Mouse (Mus musculus): ENCODE results near the gene Zfp36l2.
"Not testable (repeated sequence)": the region's sequence is repeated elsewhere in the genome, so short reads cannot be mapped to it uniquely, and the experiment has no call there.

Zfp36l2 gene

DNA sequence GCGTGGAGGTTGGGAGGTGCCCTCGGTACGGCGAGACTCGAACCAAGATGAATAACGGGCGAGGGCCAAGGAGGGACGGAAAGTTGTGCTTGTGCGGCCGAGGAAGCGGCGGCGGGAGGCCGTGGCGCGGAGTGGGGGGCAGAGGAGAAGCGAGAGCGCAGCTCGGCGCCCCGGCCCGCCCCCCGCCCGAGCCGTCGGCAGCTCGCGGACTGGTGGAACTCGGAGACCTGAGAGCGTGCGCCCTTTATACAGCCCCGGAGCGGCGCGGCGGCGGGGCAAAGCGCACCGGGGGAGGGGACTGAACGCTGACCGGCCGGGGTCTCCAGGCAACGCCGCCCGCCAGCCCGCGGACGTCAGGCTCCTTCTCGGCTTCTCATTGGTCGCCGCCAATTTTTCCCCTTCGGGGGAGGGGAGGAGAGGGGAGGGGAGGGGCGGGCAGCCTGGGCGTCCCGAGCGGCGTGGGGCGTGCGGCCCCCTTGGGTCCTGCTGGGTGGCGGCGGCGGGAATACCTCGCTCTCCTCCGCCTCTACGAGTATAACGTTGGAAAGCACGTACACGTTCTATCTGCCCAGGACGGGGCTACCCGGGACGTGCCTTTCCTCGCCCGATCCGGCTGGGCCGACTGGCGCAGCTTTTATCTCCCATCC lies at the start of gene Zfp36l2:
Gene Zfp36l2 (minus strand): TSS at position 221 of the 647 bp plus-strand sequence.
- DNase-seq = peak; percentile 38 to 56

DNA sequence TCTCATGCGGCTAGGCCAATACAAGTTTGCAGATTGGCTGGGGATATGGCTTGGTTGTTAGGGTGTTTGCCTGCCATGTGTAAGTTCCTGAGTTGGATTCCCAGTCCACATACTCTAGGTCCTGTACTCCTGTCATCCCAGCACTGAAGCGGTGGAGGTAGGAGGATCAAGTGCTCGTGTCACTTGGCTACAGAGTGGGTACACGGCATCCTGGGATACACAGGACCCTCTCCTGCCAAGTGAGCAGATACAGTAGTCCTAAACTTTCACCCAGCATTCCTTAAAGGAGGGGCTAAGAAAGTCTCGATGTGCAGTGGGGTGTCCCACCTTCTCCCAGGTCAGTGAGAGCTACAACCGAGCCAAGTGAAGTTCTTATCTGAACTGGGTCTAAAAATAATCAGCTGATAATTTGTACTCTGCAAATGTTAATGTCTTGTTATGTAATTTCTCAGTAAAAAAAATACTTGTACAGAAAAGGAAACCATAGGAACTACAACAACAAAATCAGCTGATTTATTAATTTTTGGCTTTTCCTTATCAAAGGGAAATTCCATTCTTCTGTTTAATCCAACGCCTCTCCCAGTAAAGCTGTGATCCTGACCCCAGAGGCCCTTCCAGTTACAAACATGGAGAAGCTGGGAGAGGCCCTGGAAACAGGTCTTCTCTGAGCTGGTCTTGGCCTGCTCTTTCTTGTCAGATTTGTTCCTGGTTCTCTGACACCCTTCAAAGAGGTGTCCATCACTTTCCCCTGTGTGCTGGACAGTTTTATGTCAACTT lies 49.2 kb upstream of the Zfp36l2 start:
- DNase-seq = no peak

DNA sequence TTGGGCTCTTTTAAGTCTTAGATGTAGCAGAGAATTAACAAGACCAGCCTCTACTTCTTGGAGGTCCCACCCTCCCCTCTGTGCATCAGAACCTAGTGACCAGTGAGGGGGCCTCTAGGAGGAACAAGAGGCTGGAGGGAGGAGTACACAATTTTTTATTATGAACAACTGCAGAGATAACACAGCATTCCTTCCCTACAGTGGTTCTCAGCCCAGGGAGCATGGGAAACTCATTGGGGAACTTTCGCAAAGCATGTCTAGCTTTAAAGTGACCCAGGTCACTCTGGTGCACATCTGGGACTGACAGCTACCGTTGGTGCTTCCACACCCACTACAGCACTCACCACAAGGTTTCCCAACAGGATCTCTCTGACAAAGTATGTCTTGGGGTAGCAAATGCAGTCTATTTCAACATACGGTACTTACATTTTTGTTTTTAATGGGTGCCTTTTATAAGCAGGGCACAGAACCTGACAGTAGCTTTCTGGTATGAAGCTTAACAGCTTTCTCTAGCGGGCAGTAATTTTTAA lies 47.7 kb upstream of the Zfp36l2 start:
- DNase-seq = no peak

DNA sequence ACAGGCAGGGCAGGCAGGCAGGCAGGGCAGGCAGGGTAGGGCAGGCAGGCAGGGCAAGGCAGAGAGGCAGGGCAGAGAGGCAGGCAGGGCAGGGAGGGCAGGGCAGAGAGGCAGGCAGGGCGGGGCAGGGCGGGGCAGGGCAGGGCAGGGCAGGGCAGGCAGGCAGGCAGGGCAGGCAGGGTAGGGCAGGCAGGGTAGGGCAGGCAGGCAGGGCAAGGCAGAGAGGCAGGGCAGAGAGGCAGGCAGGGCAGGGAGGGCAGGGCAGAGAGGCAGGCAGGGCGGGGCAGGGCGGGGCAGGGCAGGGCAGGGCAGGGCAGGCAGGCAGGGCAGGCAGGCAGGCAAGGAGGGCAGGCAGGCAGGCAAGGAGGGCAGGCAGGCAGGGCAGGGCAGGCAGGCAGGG lies 47.0 kb upstream of the Zfp36l2 start:
- not testable (repeated sequence) for DNase-seq

DNA sequence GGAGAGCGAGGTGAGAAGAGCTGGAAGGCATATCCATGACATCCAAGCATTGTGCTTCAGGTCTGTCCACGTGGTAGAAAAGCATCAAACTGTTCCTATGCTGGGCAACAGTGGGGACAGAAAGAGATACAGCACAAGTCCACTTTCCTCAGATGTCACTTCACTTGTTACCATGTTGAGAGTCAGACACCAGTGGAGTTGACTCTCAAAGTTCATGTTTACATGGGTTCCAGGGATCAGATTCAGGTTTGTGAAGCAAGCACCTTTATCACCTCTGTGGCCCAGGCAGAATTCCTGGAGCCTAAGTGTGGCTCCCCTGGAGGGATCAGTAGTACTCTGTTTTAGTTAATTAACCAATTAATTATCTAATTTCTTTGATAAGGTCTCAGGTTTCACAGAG lies 46.0 kb upstream of the Zfp36l2 start:
- no peak for DNase-seq

DNA sequence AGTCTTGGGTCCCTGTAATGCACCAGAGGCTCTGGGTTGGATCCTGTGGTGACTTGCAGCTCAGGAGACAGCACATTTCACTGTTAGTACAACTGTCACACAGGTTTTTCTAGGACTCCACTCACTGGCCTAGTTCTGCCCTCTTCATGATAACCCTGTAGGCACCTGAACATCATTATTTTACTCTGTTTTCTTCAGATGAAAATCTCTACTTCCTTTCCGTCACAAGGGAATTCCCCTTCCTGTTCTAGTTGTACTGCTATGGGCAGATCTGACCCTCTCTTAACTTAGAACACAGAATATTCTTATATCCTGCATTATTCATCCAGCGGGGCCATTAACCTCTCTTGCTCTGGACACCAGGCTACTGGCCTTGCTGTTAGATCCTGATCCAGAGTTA lies 43.6 kb upstream of the Zfp36l2 start:
- DNase-seq = no peak

DNA sequence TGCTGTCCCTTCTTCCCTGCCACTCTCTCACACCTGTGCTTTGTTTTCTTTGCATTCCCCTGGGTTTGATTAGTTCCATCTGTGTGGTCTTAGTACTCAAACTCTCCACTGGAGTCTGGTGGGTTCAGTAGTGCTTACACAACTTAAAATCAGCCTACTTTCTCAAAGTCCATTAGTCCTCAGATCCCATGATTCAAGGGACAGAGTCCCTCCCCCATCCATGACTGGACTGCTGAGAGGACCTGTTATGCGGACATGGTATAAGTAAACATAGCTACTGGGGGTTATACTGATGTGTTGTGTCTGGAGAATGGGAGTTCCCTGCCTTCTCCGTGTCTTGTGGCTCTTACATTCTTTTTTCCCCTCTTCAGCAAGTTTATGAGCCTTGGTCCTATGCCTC lies 40.5 kb upstream of the Zfp36l2 start:
- DNase-seq = no peak

DNA sequence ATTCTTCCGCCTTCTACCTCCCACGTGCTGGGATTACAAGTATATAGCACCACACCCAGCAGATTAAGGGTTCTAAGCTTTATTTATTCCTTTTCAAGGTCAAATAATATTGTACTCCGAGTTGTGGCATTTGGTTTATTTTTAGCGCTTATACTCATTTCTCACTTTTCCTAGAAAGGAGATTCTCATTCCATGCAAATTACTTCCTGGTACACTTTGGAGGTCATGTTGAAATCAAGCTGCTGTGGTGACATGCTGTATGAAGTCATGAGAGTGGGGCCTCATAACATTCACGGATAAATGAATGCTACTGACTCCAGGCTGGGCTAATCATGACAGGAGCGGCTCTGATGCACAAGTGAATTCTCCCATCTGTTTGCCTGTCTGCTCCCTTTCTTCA lies 38.9 kb upstream of the Zfp36l2 start:
- no peak for DNase-seq

DNA sequence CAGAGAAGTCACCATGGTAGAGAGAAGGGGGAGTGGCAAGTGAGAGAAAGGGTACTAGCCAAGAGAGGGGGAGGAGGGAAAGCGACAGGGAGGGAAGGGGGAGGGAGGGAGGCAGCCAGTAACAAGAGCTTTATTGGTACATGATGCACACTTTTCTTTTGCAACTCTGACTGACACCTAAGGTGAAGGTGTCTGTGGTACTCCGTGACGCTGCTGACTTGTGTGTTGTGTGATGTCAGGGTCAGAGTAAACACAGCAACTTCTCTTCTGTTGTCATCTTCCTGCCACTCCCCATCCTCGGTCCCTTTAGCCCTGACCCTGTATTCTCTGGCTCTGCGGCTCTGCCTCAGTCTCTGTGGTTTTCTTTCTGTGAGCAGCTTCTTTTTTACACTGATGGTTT lies 38.5 kb upstream of the Zfp36l2 start:
- DNase-seq = no peak

DNA sequence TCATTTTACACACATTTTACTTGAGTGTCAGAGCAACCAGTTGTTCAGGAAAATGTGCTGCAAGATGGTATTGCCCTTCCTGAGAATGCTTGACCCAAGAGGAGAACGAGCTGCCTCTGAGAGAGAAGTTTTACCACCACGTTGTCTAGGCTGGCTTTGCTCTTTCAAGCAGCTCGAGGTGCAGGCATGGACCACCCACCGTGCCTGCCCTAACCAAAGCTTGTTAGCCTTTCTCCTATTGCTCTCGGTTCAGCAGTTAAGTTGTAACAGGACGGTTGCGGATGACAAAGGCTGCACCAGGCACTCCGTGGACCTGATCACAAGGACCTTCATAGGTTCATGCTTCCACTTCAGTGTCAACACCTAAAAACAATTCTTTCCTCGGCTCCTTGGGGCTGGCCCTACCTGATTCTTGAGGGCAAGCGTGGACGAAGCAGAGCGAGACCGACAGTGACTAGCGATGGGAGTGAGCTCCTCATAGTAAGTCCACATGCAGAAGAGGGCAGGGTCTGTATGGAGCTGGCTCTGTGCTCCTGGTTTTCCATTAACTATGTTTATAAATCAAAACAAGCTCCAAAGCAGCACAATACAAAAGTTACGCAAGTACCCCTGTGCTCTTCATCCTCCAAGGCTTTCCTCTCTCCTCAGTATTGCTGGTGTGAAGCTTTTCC lies 36.6 kb upstream of the Zfp36l2 start:
- no peak for DNase-seq

DNA sequence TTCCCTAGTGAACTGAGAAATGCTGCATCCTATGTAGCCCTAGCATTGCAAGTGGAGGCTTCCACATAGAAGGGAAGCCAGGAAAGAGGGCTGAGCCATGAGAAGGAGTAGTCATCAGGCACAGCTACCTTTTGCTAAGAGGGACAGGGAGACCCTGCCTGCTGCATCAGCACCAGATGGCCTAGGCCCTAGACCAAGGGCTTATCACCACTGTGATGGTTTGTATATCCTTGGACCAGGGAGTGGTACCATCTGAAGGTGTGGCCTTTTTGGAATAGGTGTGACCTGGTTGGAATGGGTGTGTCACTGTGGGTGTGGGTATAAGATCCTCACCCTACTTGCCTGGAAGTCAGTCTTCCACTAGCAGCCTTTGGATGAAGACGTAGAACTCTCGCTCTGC lies 31.1 kb upstream of the Zfp36l2 start:
- not testable (repeated sequence) for DNase-seq

DNA sequence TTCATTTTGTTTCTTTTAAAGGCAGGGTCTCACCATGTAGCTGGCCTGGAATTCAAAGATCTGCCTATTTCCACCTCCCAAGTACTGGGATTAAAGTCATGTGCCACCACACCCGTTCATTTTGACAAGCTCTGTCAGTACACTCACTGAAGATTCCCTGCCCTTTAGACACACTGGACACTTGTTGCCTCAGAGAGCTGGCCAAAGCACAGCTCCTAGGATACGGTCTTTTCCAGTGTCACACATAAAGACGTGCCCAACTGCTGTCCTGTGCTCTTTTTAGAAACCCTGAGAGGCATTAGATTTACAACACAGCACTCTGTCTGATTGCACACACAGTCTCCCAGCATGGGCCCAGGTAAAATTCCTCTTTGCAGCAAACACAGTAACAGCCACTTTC lies 29.9 kb upstream of the Zfp36l2 start:
- no peak for DNase-seq

DNA sequence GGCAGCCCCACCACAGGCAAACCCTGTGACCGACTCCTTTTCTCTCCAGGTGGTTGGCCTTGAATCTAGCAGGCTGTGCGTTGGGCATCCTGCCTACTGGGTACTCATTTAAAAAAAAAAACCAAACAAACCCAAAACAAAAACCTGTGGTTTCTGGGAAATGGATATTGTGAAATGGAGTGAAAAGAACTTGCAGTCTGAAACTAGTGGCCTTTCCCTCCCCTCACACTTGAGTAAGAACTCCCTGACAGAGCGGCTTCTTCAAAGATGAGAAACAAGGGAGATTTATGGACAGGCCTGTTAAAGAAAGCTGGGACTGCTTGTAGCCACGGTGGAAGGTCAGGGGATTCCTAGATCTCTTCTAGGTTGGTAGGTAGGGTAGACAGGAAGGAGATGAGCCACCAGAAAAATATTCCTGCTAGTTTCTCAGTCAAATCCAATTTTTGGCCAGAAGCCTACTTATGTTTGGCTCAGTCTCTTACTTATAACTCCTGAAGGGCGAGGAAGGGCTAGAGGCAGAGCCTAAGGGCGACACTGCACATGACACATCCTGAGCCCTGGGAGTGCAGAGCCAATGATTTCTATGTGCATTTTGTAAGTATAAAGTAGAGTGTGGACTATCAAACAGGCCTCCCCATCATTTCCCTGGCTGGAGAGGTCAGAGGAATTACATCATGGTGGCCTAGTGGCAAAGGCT lies 27.7 kb upstream of the Zfp36l2 start:
- DNase-seq = peak in 1 of 2 experiments; percentile 11

DNA sequence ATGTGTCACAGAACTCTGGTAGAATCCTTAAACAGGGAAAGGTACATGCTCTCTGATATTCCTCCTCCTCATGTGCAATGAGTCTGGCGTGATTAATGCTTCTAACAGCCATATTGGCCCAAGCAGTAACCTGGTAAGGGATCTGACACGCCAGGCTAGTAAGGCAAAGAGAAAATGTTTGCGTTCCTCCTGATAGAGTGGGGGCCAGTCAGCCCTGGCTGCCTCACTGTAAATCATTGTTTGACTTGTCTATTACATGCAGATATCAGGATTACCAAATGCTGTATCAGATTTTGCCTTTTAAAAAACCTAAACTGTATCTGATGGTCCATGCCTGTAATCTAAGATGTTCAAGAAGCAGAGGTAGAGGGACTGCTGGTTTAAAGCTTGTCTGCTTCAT lies 25.7 kb upstream of the Zfp36l2 start:
- no peak for DNase-seq

DNA sequence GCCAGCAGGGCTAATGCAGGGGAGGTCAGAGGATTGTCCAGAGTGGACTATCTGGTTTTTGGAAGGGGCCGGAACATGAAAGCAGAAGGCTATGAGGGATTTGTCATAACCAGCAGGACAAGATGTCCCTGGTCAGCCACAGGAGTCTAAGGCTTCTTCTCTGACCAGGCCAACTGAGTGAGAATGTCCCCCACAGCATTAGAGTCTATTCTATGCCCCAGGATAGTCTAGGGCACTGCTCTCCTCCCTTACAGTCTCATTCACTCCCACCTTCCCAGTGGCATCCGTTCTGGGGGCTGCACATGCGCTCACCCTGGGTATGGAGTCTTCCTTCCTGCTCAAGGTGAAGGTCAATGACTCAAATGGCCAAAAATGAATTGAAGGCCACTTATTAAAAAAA lies 19.9 kb upstream of the Zfp36l2 start:
- no peak for DNase-seq

DNA sequence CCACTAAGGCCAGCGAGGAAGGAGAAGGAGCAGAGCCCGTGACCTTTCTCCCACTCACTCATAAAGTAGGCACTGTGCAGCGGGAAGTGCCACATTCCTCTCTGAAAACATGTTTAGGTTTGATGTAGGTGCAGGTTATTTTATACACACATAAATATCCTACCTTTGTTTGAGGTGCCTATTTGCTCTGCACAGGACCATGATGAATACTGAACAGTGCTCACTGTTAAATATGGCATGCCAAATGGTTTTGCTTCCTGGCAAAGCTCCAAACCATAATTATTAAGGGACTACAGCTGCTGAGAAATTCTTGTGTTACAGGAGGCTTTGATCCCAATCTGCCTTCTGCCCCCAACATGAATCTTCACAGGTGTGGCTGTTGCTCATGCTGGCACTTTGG lies 18.5 kb upstream of the Zfp36l2 start:
- no peak for DNase-seq

DNA sequence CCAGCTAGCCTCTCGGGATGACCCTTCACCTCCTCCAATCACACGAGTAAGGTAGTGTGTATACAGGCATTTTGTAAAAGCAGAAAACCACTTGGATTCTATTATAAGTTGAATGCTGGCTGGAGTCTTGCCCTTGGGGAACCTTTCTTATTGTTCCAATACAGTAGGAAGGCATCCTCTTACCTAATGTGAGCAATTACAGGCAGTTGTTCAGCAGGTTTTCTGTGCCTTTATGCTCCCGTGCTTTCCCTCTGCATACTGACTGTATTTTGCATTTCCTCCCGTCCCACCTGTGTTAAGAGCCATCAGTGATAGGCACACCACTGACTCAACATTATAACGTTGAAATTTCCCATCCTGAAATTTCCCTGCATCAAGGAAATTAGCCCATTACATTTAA lies 17.2 kb upstream of the Zfp36l2 start:
- DNase-seq = no peak

DNA sequence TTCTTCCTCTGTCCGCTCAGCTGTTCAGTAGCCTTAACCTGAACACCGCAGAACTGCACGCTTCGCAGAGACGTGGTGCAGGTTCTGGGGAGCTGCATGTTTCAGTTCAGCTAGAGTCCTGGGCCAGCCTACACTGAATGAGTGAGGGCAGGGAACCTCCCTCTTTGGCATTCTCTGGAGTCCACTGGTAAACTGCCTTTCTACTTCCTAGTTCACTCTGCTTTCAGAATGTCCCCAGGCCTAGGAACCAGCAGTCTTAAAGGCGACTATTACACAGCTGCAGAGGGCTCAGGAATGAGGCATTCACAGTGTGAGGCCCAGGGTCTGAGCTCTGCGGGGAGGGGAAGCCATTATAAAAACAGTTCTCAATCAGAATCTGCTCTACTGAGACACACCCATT lies 15.6 kb upstream of the Zfp36l2 start:
- no peak for DNase-seq

DNA sequence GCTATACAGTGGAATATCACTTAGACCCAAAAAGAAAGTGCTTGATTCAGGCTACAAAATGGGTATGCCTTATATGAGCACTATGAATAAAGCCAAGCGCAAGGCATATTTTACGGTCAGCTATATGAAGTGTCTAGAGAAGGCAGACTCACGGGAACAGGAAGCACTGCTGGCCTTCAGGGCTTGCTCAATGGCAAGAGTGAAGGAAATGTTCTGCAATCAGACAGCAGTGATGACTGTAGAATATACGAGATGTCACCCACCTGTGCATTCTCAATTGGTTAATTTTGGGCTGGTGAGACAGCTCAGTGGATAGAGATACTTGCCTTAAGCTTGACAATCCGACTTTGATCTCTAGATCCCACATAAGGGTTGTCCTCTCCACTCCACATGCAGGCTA lies 13.4 kb upstream of the Zfp36l2 start:
- no peak for DNase-seq

DNA sequence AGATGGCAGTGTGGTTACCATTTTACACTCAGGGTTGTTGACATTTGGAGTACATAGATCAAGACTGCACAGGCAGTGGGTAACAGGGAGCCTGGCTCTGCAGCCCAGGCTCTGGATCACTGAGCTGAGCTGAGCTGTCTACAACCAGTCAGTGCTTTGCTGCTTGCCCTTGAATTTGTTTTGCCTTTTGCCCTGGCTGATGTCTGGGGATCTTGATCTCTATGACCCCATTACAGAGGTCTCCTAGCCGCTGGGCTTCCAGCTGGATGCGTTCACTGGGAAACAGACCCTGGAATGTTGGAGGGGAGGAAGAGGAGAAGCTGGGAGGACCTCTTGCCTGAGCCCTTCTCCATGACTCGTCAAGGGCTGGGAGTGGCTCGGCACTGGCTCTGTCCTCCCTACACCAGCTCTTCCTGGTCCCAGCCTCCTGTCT lies 10.2 kb upstream of the Zfp36l2 start:
- no peak for DNase-seq

DNA sequence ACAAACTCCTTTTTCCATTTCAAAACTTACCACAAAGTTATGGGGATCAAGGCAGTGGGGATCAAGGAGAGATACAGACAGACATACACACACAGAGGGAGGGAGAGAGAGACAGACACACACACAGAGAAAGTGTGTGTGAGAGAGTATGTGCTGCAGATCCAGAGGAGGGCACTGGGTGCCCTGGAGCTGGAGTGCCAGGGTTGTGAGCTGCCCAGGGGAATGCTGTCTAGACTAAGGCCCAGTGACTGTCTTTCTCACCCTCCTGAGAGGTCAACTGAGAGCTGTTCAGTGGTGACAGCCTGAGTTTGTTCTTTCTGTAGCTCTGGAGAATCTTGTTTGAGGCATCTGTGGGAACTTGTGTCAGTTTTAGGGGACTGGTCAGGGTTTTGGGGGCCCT lies 8.6 kb upstream of the Zfp36l2 start:
- DNase-seq = no peak

DNA sequence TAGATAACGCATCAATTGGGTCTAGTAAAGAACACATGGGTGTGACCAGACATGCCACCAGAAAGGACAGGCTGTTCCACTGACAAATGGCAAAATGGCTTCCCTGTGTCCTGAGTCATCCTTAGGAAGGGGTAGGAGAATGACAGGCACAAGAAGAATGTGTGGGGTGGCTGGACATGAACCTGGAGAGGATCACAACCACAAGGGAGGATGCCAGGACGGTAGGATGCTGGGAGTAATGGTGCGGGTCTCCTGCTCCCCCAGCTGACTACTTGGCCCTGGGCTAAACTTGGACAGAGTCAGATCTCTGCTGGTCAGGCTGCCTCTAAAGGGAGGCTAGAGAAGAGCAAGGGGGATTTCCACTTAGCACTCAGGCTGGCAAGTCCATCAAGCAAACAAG lies 8.1 kb upstream of the Zfp36l2 start:
- DNase-seq = no peak

DNA sequence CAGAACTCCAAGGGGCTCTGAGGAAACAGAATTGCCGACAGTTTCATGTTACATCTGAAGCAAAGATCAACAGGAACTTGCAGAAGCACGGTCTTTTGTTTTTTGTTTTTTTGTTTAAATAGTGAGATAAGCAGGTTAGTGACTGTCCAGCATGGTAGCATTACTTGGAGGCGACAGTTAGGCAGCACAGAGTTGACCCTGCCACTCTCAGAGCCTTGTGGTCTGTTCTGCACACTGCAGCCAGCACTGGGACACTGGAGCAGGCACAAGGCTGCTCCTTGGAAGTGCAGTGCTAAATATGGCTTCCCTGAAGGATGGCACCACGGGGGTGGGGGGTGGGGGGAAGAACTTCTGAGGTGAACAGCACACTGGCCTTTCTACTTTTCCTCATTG lies 7.3 kb upstream of the Zfp36l2 start:
- DNase-seq = no peak
